Mouse (Mus musculus) C2C12 (cell line): ENCODE measurements at regions not wholly inside any gene's neighbourhood (a gene's known extent, or its start where the extent isn't known, plus 50 kb on each side); places are given as distances from the start of the nearest gene placed in this dataset.

Experiments used
- H3K27me3 ChIP-seq: one replicate; pipeline ENCODE4 v1.6.1; 2011; ENCODE audit not compliant: control insufficient read depth, insufficient read depth, insufficient read length
- H3K36me3 ChIP-seq: one replicate; pipeline ENCODE4 v1.6.1; 2011; ENCODE audit not compliant: control insufficient read depth, insufficient read depth
- H3K4me3 ChIP-seq: one replicate; pipeline ENCODE4 v1.5.1; 2011; ENCODE audit warnings: mild to moderate bottlenecking, control low read depth; ENCODE audit not compliant: poor library complexity, insufficient read depth, severe bottlenecking
- H3K79me2 ChIP-seq: one replicate; pipeline ENCODE4 v1.6.1; 2011; ENCODE audit not compliant: control insufficient read depth, insufficient read depth
- H3K79me3 ChIP-seq: one replicate; pipeline ENCODE4 v1.6.1; 2011; ENCODE audit warnings: low read depth, control low read depth
- H3ac ChIP-seq: one replicate; pipeline ENCODE3; 2011; ENCODE audit warnings: low read depth; ENCODE audit not compliant: control insufficient read depth, insufficient read length
- CEBPB ChIP-seq: IDR thresholded peaks from one replicate; pipeline ENCODE4 v1.6.1; 2011; ENCODE audit warnings: low read depth, mild to moderate bottlenecking, control low read depth, moderate library complexity
- CTCF ChIP-seq: IDR thresholded peaks from one replicate; pipeline ENCODE4 v1.5.1; 2011; ENCODE audit not compliant: control insufficient read depth, insufficient read depth, insufficient read length
- FOSL1 ChIP-seq: IDR thresholded peaks from one replicate; pipeline ENCODE4 v1.8.0; 2011; ENCODE audit warnings: mild to moderate bottlenecking, low read length; ENCODE audit not compliant: poor library complexity, insufficient read depth, severe bottlenecking
- MAX ChIP-seq: IDR thresholded peaks from one replicate; pipeline ENCODE4 v1.6.1; 2011; ENCODE audit warnings: mild to moderate bottlenecking, control low read depth
- MYOD1 ChIP-seq: IDR thresholded peaks from one replicate; pipeline ENCODE4 v1.6.1; 2011; ENCODE audit warnings: low read depth; ENCODE audit not compliant: control insufficient read depth, insufficient read length
- MYOG ChIP-seq: IDR thresholded peaks from one replicate; pipeline ENCODE4 v1.6.1; 2011; ENCODE audit not compliant: control insufficient read depth, insufficient read length; ENCODE audit errors: extremely low read depth
- USF1 ChIP-seq: IDR thresholded peaks from one replicate; pipeline ENCODE4 v1.6.1; 2011; ENCODE audit warnings: low read depth, mild to moderate bottlenecking, control low read depth, moderate library complexity

GRCm38 (mm10) chr10:118569424-118569823, 128.6 kb downstream of the Ifng start:
- H3K27me3 ChIP-seq: no peaks in the 10 kb centered on the region
- H3K4me3 ChIP-seq: no peak overlapping the region
- no peaks in the 10 kb centered on the region for H3K79me3 ChIP-seq
- no peaks in the 10 kb centered on the region for H3K79me2 ChIP-seq
- H3ac ChIP-seq: no peak overlapping the region
- no peaks in the 10 kb centered on the region for H3K36me3 ChIP-seq
- TF ChIP-seq USF1: no peak
- no peak for TF ChIP-seq FOSL1
- TF ChIP-seq MYOD1: no peak
- no peak for TF ChIP-seq MYOG
- no peak for TF ChIP-seq CEBPB
- TF ChIP-seq MAX: no peak
- TF ChIP-seq CTCF: no peak

GRCm38 (mm10) chr10:118573247-118573646, 132.4 kb downstream of the Ifng start:
- Histone ChIP-seq H3ac (no peak overlapping the region), H3K79me2 (no peaks in the 10 kb centered on the region), H3K79me3 (no peaks in the 10 kb centered on the region), H3K27me3 (no peaks in the 10 kb centered on the region), H3K36me3 (no peaks in the 10 kb centered on the region), H3K4me3 (no peak overlapping the region)
- TF ChIP-seq MYOG (no peak), CEBPB (no peak), USF1 (no peak), MAX (no peak), MYOD1 (no peak), FOSL1 (no peak), CTCF (no peak)

- no peaks in the 10 kb centered on the region for H3K79me3 ChIP-seq
- no peak overlapping the region for H3K4me3 ChIP-seq
- TF ChIP-seq CEBPB: no peak
- TF ChIP-seq MYOD1: no peak
- TF ChIP-seq FOSL1: no peak
- no peak for TF ChIP-seq CTCF
- TF ChIP-seq MYOG: no peak
- no peak for TF ChIP-seq MAX
- no peak for TF ChIP-seq USF1
- no peaks in the 10 kb centered on the region for H3K27me3 ChIP-seq
- no peak overlapping the region for H3ac ChIP-seq
- H3K79me2 ChIP-seq: no peaks in the 10 kb centered on the region
- no peaks in the 10 kb centered on the region for H3K36me3 ChIP-seq
Observed at GRCm38 (mm10) chr10:118575570-118575969, 134.7 kb downstream of the Ifng start.

GRCm38 (mm10) chr10:118581376-118581775, 140.5 kb downstream of the Ifng start:
- Histone ChIP-seq H3ac (no peak overlapping the region), H3K36me3 (no peaks in the 10 kb centered on the region), H3K79me2 (no peaks in the 10 kb centered on the region), H3K27me3 (no peaks in the 10 kb centered on the region), H3K4me3 (no peak overlapping the region), H3K79me3 (no peaks in the 10 kb centered on the region)
- no peak for TF ChIP-seq CEBPB

GRCm38 (mm10) chr10:118585821-118586220, 145.0 kb downstream of the Ifng start:
- Histone ChIP-seq H3K36me3 (no peaks in the 10 kb centered on the region), H3K79me3 (no peaks in the 10 kb centered on the region), H3K27me3 (no peaks in the 10 kb centered on the region), H3K79me2 (no peaks in the 10 kb centered on the region), H3K4me3 (no peak overlapping the region), H3ac (no peak overlapping the region)
- TF ChIP-seq MAX: no peak
- no peak for TF ChIP-seq USF1
- no peak for TF ChIP-seq MYOG
- TF ChIP-seq CTCF: no peak
- no peak for TF ChIP-seq CEBPB
- no peak for TF ChIP-seq MYOD1
- no peak for TF ChIP-seq FOSL1

GRCm38 (mm10) chr10:118588198-118588597, 147.4 kb downstream of the Ifng start:
- H3K4me3 ChIP-seq: no peak overlapping the region
- H3K79me3 ChIP-seq: no peaks in the 10 kb centered on the region
- H3ac ChIP-seq: no peak overlapping the region
- H3K27me3 ChIP-seq: no peaks in the 10 kb centered on the region
- no peaks in the 10 kb centered on the region for H3K79me2 ChIP-seq
- TF ChIP-seq MAX (no peak), MYOD1 (no peak), CTCF (no peak), FOSL1 (no peak), MYOG (no peak), USF1 (no peak), CEBPB (no peak)
- no peaks in the 10 kb centered on the region for H3K36me3 ChIP-seq
